Mouse (Mus musculus) brain, embryonic 14.5 days (tissue): ENCODE measurements at regions not wholly inside any gene's neighbourhood (a gene's known extent, or its start where the extent isn't known, plus 50 kb on each side); places are given as distances from the start of the nearest gene placed in this dataset.
A peak's percentile ranks its signal among the peaks of the same experiment; 100 is the strongest.
"Not testable (repeated sequence)": the region's sequence is repeated elsewhere in the genome, so short reads cannot be mapped to it uniquely, and the experiment has no call there.

Source experiments
- DNase-seq: peaks from one replicate; pipeline ENCODE4 v3.0.0-alpha.2; 2011; ENCODE audit warnings: low read depth
- CTCF ChIP-seq: fragments of 200-500 bp; IDR thresholded peaks from 2 replicates; pipeline ENCODE4 v1.5.1; 2012; ENCODE audit warnings: inconsistent platforms, mild to moderate bottlenecking, moderate library complexity, borderline replicate concordance; ENCODE audit not compliant: insufficient read depth, insufficient read length; ENCODE audit errors: extremely low read depth
- POLR2A ChIP-seq: fragments of 200-500 bp; IDR thresholded peaks from 2 replicates; pipeline ENCODE4 v1.6.1; 2012; ENCODE audit warnings: mild to moderate bottlenecking, inconsistent platforms, borderline replicate concordance; ENCODE audit not compliant: poor library complexity, insufficient read depth, insufficient read length, severe bottlenecking; ENCODE audit errors: extremely low read depth

DNA sequence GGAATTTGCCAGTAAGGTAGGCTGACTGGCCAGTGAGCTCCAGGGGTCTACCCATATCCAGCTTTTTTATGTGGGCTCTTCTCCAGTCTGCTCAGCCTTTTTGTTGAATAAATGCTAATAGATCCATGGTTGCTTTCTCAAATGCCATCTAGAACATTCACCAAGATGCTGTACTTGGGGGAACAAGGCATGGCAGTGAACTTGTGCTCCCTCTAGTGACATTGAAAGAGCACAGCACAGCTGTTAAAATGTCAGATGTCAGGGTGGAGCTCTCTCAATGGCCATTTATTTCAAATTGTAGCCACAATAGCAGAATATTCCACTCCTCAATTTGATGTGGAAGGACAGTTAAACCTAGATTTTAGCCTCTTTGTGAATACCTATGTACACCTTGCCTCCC lies 86.3 kb downstream of the Kcnk1 start:
- DNase-seq: peak; percentile 69
- TF ChIP-seq CTCF: peak; percentile 67; the same call in 1 of the 2 replicates
- TF ChIP-seq POLR2A: no peak

DNA sequence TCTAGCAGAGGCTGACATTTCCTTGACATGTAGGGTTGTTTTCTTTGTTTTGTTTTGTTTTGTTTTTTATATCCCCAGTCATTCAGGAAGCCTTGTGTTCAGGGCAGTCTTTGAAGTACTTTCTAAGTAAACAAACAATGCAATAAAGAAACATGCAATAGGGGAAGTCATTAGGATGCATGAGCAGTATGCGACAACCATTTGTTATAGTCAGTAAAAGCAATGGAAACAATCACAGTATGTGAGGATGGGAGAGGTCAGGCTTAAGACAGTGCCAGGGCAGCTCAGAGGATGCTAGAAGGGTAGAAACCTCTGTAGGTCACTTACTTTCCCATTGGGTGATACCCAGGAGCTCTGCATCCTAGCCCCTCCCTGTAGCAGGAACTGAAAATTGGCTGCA lies 87.9 kb downstream of the Kcnk1 start:
- no peak for TF ChIP-seq CTCF
- no peak for TF ChIP-seq POLR2A
- DNase-seq: no peak

DNA sequence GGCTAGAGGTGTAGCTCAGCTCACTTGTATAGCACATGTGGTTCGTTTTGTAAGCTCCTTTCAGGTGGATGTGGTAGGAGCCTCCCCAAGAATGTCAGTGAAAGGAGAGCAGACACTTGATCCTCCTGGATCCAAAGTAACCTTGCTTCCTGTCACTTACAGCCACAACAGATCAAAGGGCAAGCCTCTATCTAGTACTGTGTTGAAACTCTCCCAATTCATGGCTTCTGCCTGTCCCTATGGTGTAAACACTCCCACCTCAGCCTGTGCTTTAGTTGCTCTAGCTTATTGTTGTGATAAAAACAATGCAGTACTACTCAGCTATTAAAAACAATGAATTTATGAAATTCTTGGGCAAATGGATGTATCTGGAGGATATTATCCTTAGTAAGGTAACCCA lies 95.8 kb downstream of the Kcnk1 start:
- DNase-seq: no peak
- TF ChIP-seq CTCF (no peak), POLR2A (no peak)

DNA sequence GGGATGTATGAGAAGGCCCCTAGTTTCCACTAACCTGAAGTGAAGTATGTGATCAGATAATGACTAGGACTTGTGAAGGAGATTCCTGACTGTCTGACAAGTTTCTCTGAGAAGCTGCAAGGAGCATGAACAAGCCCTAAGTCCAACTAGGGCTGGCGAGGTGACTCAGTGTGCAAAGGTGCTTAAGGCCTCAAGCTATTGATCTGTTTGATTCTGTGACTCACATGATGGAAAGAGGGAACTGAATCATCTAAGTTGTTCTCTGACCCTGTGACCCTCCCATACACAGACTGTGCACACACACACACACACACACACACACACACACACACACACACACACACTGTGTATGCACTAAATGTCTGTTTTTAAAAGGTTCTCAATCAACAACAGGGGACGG lies 99.0 kb downstream of the Kcnk1 start:
- no peak for DNase-seq

DNA sequence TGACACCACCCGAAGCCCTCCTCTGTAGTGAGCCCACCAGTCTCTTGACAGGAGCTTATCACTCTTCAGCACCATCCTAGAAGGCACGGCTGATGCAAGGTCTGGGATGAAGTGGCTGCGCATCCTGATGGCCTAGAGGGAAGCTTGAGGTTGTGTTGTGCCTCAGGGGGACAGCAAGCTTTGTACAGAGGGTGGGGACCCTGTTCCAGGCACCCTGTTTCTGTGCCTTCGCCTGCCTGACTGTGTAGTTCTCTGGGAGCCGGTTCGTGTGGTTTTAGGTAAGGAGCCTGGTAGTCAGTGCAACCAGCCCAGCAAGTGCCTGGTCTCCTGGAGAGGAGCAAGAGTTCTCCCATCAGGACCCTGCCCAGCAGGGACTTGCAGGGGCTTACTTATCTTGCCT lies 101.1 kb downstream of the Kcnk1 start:
- TF ChIP-seq POLR2A: no peak
- no peak for TF ChIP-seq CTCF
- DNase-seq: no peak

More for the DNA sequence above, 99.0 kb downstream of the Kcnk1 start:
- no peak for TF ChIP-seq CTCF
- no peak for TF ChIP-seq POLR2A

DNA sequence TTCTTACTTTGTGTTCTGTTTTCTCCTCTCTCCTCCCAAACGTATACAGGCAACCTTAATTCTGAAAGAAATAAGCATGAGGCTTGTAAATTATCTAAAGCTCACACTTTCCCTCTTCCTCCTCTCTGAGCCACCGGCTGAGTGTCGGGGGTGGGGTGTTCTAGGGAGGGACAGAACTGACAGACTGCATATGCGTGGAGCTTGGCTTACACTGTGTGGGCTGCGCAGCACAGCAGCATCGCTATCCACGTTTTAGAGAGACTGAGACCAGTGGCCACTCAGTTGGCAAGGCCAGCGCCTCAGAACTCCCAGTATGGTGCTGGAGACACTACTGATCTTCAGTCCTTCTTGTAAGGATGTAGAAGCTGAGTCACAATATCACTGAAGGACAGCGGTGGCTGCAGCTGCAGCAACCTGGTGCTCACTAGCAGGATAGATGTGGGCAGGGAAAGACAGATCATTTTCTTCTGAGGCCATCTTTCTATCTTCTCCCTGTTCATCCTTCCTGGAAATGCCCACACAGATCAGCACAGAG lies 101.7 kb downstream of the Kcnk1 start:
- TF ChIP-seq POLR2A (no peak), CTCF (no peak)
- DNase-seq: no peak

DNA sequence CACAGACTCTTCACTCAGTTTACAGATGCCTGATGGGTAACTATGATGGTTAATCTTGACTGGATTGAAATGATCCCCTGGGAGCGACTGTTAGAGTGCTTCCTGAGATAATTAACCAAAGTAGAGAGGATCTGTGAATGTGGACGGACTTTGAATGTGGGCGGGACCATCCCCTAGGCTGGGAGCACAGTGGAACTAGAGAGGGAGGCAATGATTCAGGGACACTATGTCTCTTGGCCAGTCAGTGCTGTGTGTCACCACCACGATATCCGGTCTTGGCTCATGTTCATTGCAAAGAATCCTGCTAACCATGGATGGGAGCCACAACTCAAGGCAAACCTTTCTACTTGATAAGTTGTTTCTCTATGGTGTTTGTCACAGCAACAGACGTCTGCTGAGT lies 103.9 kb downstream of the Kcnk1 start:
- DNase-seq: no peak
- TF ChIP-seq CTCF (no peak), POLR2A (no peak)

DNA sequence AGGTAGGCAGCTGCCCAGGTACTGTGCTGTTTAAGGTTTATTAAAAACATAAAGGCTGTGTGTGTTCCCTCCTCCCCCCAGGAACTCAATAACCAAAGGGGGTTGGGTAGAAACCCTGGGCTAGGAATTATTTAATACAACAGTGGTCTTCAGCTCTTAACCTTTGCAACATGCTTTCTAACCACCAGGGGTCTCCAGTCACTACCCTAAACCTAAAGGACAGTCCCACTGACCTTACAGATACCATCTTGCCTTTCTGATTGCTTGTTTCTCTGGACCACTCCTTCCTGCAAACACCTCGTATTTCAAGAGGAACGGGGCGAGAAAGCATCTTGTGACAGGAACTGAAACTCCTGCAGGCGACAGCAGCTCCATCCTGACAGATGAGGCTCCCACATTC lies 104.9 kb downstream of the Kcnk1 start:
- DNase-seq: no peak
- no peak for TF ChIP-seq POLR2A
- TF ChIP-seq CTCF: peak; percentile 1; the same call in 1 of the 2 replicates

DNA sequence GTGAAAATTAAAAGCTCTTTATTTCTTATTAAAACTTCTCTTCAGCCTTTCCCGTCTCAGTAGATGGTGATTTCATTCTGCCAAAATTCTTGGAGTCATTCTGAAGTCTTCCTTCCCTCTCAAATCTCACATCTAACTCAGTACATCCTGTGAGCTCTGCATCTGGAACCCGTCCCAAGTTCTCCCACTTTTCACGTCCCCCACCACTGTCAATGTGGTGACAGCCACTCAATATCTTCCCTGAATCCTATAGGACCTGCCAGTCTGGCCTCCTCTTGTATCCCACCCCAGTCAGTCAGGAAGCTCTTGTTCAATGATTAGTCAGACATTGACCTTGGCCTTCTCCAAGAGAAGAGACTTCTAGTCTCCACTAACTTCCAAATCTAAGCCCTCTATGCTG lies 110.1 kb downstream of the Kcnk1 start:
- DNase-seq: no peak
- no peak for TF ChIP-seq CTCF
- no peak for TF ChIP-seq POLR2A

DNA sequence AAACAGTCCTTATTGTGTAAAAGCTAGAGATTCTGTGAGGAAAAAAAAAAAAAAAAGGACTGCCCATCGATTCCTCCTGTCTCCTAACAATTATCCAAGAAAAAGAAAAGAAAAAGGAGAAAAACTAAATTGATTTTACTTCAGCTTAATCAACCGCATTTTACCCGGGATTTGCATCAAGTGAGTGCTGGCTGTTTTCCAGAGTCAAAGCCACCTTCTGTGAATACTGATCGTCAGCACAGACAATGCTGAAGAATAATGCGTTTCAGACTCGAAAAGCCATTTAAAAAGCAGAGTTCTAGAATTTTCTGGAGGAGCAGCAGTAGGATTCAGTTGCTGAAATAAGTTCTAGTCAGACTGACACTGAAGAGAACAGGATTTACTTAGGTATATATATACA lies 131.1 kb downstream of the Kcnk1 start:
- peak; percentile 77 for DNase-seq

DNA sequence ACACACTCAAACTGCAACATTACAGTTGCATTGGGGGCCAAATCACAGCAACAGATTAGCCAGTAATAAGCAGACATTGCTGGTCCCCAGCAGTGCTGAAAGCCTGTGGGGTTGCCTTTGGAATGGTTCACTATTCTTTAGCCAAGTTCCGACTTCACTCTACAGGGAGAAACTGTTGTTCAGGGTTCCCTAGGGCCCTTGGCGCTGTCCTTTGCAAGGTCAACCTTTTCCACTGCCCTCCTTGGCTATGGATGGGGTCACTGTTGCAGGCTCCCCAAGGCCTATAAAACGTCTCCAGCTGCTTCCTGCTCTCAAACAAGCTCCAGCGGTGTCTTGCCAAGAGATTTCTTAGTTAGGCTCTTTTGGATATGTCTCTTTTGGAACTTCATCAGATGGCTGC lies 137.1 kb downstream of the Kcnk1 start:
- DNase-seq: no peak
- TF ChIP-seq POLR2A: no peak
- TF ChIP-seq CTCF: no peak

More for the DNA sequence above, 131.1 kb downstream of the Kcnk1 start:
- TF ChIP-seq CTCF: no peak
- no peak for TF ChIP-seq POLR2A

DNA sequence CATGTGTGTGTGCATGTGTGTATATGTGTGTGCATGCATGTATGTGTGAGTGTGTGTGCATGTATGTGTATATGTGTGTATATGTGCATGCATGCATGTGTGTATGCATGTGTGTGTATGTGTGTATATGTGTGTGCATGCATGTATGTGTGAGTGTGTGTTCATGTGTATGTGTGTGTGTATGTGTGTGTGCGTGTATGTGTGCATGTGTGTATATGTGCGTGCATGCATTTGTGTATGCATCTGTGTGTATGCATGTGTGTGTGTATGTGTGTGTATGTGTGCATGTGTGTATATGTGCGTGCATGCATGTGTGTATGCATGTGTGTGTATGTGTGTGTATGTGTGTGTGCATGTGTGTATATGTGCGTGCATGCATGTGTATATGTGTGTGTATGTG lies 137.9 kb downstream of the Kcnk1 start:
- DNase-seq: not testable (repeated sequence)

DNA sequence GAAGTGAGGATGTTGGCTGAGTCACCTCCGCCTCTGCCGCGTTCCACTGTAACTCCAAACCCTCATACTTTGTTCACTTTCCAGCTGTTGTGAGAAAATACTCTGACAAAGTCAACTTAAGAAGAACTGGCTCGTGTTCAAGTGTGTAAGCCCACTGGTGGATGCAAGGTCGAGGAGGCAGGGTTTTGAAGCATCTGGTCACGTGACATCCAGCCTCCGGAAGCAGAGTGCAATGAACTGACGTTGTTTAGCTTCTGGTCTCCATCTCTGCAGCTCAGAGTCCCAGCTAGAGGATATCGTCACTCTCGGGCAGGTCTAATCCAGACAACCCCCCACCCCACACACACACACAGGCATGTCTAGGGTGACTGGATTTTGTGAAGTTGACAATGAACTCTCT lies 140.1 kb downstream of the Kcnk1 start:
- no peak for DNase-seq
- TF ChIP-seq POLR2A: no peak
- TF ChIP-seq CTCF: no peak
